Mouse (Mus musculus): ENCODE measurements at regions not wholly inside any gene's neighbourhood (a gene's known extent, or its start where the extent isn't known, plus 50 kb on each side); places are given as distances from the start of the nearest gene placed in this dataset.

DNA sequence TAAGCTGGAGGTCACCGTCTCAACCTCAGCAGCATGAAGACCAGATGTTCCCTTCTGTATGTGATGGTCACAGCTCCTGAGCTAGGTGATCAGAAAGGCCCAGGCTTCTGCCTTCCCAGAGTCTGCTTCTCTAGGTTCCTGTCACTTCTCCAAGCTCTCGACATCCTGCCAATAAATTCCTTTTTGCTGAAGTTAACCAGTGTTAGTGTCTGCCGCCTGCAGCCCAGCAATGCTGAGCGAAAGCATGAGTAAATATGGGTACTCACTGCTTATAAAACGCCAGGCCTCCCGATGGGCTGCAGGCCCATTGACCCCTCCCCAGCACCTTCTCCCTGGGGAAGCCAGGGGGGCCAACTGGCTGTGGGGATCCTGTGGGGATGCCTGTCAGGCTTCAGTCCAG, 229.4 kb upstream of the Zmiz1 start:
- H3K9me3 ChIP-seq (replicated peaks; ENCODE audit: control insufficient read depth, low read length): no peaks in the 10 kb centered on the region
- no peaks in the 10 kb centered on the region for H3K27me3 ChIP-seq (ENCODE audit: control insufficient read depth, insufficient read depth, low read length)
- no peak overlapping the region for H3K4me3 ChIP-seq (ENCODE audit: low read length)
- H3K4me2 ChIP-seq (ENCODE audit: low read depth, low read length): no peak overlapping the region
- peak overlapping the region; percentile 30; the same call in 1 of the 2 replicates for H3K27ac ChIP-seq (ENCODE audit: low read length)
- no peaks in the 10 kb centered on the region for H3K36me3 ChIP-seq (ENCODE audit: control insufficient read depth, insufficient read depth)
- WGBS: 34% methylated on average over 6 of the region's 6 CpGs
- no peak for ATAC-seq (replicated peaks; ENCODE audit: extremely low read depth, insufficient read depth, low FRiP score)
- peaks cover 18% of the 10 kb centered on the region for H3K4me1 ChIP-seq (ENCODE audit: control insufficient read depth, insufficient read depth, low read length)
- no peak overlapping the region for H3K9ac ChIP-seq (ENCODE audit: low read length)

DNA sequence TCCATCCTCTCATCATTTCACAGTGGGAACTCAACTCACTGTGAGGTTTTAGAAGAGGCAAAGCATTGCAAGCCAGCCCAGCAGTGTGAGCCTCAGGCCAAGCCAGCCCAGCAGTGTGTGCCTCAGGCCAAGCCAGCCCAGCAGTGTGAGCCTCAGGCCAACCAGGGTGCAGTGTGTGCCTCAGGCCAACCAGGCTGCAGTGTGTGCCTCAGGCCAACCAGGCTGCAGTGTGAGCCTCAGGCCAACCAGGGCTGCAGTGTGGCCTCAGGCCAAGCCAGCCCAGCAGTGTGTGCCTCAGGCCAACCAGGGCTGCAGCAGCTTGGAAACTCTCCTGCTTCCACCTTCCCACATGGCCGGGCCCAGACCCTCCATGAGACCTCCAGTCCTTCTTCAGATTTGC, 227.1 kb upstream of the Zmiz1 start:
- H3K4me1 ChIP-seq (ENCODE audit: control insufficient read depth, insufficient read depth, low read length): peaks cover 9% of the 10 kb centered on the region
- peak; percentile 85 for ATAC-seq (replicated peaks; ENCODE audit: extremely low read depth, insufficient read depth, low FRiP score)
- WGBS: 31% methylated on average over 1 of the region's 1 CpGs
- no peak overlapping the region for H3K27ac ChIP-seq (ENCODE audit: low read length)
- H3K4me2 ChIP-seq (ENCODE audit: low read depth, low read length): no peak overlapping the region
- no peaks in the 10 kb centered on the region for H3K36me3 ChIP-seq (ENCODE audit: control insufficient read depth, insufficient read depth)
- no peaks in the 10 kb centered on the region for H3K27me3 ChIP-seq (ENCODE audit: control insufficient read depth, insufficient read depth, low read length)
- no peak overlapping the region for H3K4me3 ChIP-seq (ENCODE audit: low read length)
- H3K9ac ChIP-seq (ENCODE audit: low read length): no peak overlapping the region
- H3K9me3 ChIP-seq (replicated peaks; ENCODE audit: control insufficient read depth, low read length): no peaks in the 10 kb centered on the region

DNA sequence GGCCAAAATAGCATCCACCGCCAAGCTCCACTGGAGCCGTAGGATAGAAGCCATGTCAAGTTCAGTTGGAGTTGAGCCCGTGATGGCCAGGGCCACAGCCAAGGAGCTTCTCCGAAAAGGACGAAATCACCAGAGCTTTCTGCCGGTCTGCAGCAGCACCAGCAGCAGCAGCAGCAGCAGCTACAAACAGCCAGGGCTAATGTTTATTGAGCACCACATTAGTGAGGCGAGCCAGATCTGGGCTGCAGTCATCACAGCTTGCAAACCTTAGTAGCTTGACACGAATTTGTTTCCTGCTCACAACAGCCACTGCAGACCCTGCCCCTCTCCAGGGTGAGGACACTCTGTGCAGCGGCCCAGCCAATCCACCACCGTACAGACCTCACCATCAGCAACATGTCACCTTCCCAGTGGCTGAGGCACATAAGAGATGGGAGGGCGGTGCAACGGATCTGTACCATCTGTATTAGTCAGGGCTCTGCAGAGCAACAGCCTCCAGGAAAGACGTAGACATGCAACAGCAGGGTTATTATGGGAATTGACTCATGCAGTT, 222.5 kb upstream of the Zmiz1 start:
- H3K27ac ChIP-seq (ENCODE audit: low read length): no peak overlapping the region

DNA sequence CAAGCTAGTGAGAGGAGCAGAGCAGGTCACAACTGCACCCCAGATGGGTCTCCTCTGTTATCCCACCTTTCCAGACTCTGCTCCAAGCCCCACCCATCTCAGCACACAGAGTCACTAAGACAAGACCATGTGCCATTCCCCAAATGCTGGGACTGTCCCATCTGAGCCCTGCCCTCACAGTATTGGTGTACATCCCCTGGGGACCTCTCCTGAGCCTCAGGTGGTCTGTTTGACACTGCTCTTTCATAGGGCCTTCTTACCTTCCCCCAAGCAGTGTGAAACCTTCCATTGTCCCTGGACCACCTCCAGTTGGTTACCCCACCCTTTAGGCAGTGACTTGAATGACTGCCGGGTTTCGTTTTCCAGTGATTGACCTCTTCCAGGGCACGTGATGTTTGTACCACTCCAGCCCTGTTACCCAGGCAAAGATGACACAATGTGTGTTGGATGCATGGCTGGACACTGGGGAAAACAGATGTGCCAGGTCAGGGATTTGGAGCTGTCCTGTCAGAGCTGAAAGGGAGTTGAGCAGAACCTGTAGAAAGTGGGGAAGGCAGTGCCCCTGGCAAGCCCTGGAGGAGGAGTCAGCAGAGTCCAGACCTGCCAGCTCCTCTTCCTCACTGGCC, 219.5 kb upstream of the Zmiz1 start:
- WGBS: 67% methylated on average over 3 of the region's 3 CpGs
- H3K9ac ChIP-seq (ENCODE audit: low read length): no peak overlapping the region
- H3K4me3 ChIP-seq (ENCODE audit: low read length): no peak overlapping the region
- no peak overlapping the region for H3K27ac ChIP-seq (ENCODE audit: low read length)
- H3K9me3 ChIP-seq (replicated peaks; ENCODE audit: control insufficient read depth, low read length): no peaks in the 10 kb centered on the region
- no peaks in the 10 kb centered on the region for H3K27me3 ChIP-seq (ENCODE audit: control insufficient read depth, insufficient read depth, low read length)
- no peak overlapping the region for H3K4me2 ChIP-seq (ENCODE audit: low read depth, low read length)
- peaks cover 10% of the 10 kb centered on the region for H3K4me1 ChIP-seq (ENCODE audit: control insufficient read depth, insufficient read depth, low read length)
- no peak for ATAC-seq (replicated peaks; ENCODE audit: extremely low read depth, insufficient read depth, low FRiP score)
- H3K36me3 ChIP-seq (ENCODE audit: control insufficient read depth, insufficient read depth): no peaks in the 10 kb centered on the region

More for the DNA sequence above, 222.5 kb upstream of the Zmiz1 start:
- H3K4me3 ChIP-seq (ENCODE audit: low read length): no peak overlapping the region
- no peak overlapping the region for H3K9ac ChIP-seq (ENCODE audit: low read length)
- H3K4me1 ChIP-seq (ENCODE audit: control insufficient read depth, insufficient read depth, low read length): no peaks in the 10 kb centered on the region
- no peaks in the 10 kb centered on the region for H3K9me3 ChIP-seq (replicated peaks; ENCODE audit: control insufficient read depth, low read length)
- H3K4me2 ChIP-seq (ENCODE audit: low read depth, low read length): no peak overlapping the region
- 68% methylated on average over 13 of the region's 13 CpGs for WGBS
- H3K36me3 ChIP-seq (ENCODE audit: control insufficient read depth, insufficient read depth): no peaks in the 10 kb centered on the region
- no peaks in the 10 kb centered on the region for H3K27me3 ChIP-seq (ENCODE audit: control insufficient read depth, insufficient read depth, low read length)
- no peak for ATAC-seq (replicated peaks; ENCODE audit: extremely low read depth, insufficient read depth, low FRiP score)

DNA sequence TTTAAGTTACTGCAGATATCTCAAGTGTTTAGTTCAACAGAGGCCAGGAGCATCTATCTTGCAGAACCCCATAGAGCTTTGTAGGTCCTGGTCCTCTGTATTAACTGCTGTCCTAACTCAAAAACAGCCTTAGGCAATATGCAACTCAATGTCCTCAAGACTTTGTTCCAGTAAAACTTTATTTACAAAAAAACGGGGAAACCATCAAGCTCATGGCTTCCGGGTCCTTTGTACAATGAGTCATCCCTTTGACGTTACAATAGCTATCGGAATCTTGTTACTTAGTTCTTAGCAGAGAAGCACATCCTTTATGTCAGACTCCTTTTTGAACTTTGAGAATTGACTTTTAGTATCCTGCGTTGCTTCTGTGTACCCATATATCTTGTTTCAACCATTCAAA, 216.2 kb upstream of the Zmiz1 start:
- no peak overlapping the region for H3K4me2 ChIP-seq (ENCODE audit: low read depth, low read length)
- no peak overlapping the region for H3K9ac ChIP-seq (ENCODE audit: low read length)
- peaks cover 10% of the 10 kb centered on the region for H3K4me1 ChIP-seq (ENCODE audit: control insufficient read depth, insufficient read depth, low read length)
- no peak overlapping the region for H3K4me3 ChIP-seq (ENCODE audit: low read length)
- WGBS: 68% methylated on average over 5 of the region's 5 CpGs
- H3K9me3 ChIP-seq (replicated peaks; ENCODE audit: control insufficient read depth, low read length): no peaks in the 10 kb centered on the region
- H3K27me3 ChIP-seq (ENCODE audit: control insufficient read depth, insufficient read depth, low read length): no peaks in the 10 kb centered on the region
- ATAC-seq (replicated peaks; ENCODE audit: extremely low read depth, insufficient read depth, low FRiP score): no peak
- no peak overlapping the region for H3K27ac ChIP-seq (ENCODE audit: low read length)
- H3K36me3 ChIP-seq (ENCODE audit: control insufficient read depth, insufficient read depth): no peaks in the 10 kb centered on the region

DNA sequence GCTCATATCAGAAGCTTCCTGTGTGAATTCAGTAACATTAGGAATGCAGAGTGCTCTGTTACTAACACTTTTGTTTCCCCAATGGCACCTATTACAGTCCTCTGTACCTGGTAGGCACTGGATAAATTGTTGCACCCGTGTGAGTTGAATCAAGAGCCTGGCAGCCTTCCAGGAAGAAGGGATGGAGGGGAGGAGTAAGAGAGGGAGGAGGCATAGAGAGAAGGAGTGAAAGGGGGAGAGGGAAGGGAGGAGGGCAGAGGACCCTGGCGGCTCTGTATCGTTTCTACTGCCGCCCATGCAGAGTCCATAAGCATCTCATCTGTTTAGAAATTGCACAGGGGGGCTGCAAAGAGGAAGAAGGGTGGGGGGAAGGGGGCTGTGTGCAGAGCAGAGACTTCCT, 215.7 kb upstream of the Zmiz1 start:
- H3K27me3 ChIP-seq (ENCODE audit: control insufficient read depth, insufficient read depth, low read length): no peaks in the 10 kb centered on the region
- no peak overlapping the region; the same call in 1 of the 2 replicates for H3K9ac ChIP-seq (ENCODE audit: low read length)
- H3K4me1 ChIP-seq (ENCODE audit: control insufficient read depth, insufficient read depth, low read length): peaks cover 10% of the 10 kb centered on the region
- H3K9me3 ChIP-seq (replicated peaks; ENCODE audit: control insufficient read depth, low read length): no peaks in the 10 kb centered on the region
- no peak overlapping the region for H3K4me3 ChIP-seq (ENCODE audit: low read length)
- no peak overlapping the region for H3K27ac ChIP-seq (ENCODE audit: low read length)
- WGBS: 9% methylated on average over 4 of the region's 4 CpGs
- no peaks in the 10 kb centered on the region for H3K36me3 ChIP-seq (ENCODE audit: control insufficient read depth, insufficient read depth)
- ATAC-seq (replicated peaks; ENCODE audit: extremely low read depth, insufficient read depth, low FRiP score): no peak
- no peak overlapping the region for H3K4me2 ChIP-seq (ENCODE audit: low read depth, low read length)

DNA sequence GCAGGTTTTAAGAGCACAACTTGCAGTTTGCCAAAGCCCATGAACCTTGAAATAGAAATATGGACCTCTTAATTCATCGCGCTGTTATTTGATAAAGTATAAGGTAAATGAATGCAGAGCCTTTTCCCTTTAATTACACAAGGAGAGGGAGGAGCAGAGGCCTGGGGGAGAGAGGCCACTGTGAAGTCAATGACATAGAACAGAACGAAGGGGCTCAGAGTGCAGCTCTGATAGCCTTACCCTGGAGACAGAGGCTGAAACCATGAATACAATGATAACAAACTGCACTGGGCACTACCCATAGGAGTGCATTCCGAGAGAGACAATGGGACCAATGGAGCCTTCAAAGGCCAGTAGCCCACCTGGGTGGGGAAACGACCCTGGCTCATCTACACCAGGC, 215.3 kb upstream of the Zmiz1 start:
- no peak for ATAC-seq (replicated peaks; ENCODE audit: extremely low read depth, insufficient read depth, low FRiP score)
- Histone ChIP-seq H3K4me3 (ENCODE audit: low read length) (no peak overlapping the region), H3K27me3 (ENCODE audit: control insufficient read depth, insufficient read depth, low read length) (no peaks in the 10 kb centered on the region), H3K9me3 (replicated peaks; ENCODE audit: control insufficient read depth, low read length) (no peaks in the 10 kb centered on the region), H3K4me1 (ENCODE audit: control insufficient read depth, insufficient read depth, low read length) (peaks cover 10% of the 10 kb centered on the region), H3K36me3 (ENCODE audit: control insufficient read depth, insufficient read depth) (no peaks in the 10 kb centered on the region), H3K27ac (ENCODE audit: low read length) (no peak overlapping the region), H3K9ac (ENCODE audit: low read length) (no peak overlapping the region), H3K4me2 (ENCODE audit: low read depth, low read length) (no peak overlapping the region)
- 45% methylated on average over 5 of the region's 5 CpGs for WGBS

DNA sequence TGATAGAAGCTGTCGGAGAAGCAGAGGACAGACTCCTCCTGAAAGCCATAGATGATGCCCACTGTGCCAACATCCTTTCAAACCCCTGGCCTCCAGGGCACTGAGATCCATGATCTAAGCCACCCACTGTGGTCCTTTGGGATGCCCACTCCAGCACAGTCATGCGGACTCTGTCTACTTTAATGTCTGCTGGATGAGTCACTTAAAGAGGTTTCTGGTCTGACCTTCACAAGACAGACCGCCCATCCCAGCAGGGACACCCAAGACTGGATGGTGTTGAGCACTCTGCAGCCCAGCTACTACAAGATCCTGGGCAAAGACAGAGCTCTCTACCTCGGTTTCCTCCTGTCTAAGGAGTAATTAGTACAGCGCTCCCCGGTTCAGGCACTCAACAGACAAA, 214.1 kb upstream of the Zmiz1 start:
- no peak for ATAC-seq (replicated peaks; ENCODE audit: extremely low read depth, insufficient read depth, low FRiP score)
- Histone ChIP-seq H3K9me3 (replicated peaks; ENCODE audit: control insufficient read depth, low read length) (no peaks in the 10 kb centered on the region), H3K36me3 (ENCODE audit: control insufficient read depth, insufficient read depth) (no peaks in the 10 kb centered on the region), H3K27me3 (ENCODE audit: control insufficient read depth, insufficient read depth, low read length) (no peaks in the 10 kb centered on the region), H3K4me1 (ENCODE audit: control insufficient read depth, insufficient read depth, low read length) (peaks cover 10% of the 10 kb centered on the region), H3K4me2 (ENCODE audit: low read depth, low read length) (no peak overlapping the region), H3K4me3 (ENCODE audit: low read length) (no peak overlapping the region), H3K27ac (ENCODE audit: low read length) (no peak overlapping the region), H3K9ac (ENCODE audit: low read length) (no peak overlapping the region)
- 92% methylated on average over 6 of the region's 6 CpGs for WGBS

DNA sequence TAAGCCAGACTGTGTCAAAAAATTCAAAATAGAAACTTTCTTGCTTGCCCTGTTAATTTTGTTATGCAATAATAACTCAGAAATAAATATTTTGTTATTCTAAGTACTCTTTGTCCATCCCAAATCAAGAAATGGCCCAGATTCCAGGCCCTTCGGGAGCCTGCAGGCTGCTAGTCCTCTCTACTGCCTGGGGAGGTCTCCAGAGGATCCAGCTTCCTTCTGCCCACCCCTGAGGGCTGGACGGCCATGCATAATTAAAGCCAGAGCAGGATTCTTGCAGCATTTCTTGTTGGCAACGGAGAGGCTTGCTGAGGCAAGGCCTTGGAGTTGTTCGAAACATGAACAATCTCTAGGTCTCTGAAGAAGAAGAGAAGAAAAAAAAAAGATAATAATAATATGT, 213.3 kb upstream of the Zmiz1 start:
- Histone ChIP-seq H3K27ac (ENCODE audit: low read length) (no peak overlapping the region), H3K27me3 (ENCODE audit: control insufficient read depth, insufficient read depth, low read length) (no peaks in the 10 kb centered on the region), H3K4me1 (ENCODE audit: control insufficient read depth, insufficient read depth, low read length) (peaks cover 10% of the 10 kb centered on the region), H3K4me2 (ENCODE audit: low read depth, low read length) (no peak overlapping the region), H3K9ac (ENCODE audit: low read length) (no peak overlapping the region), H3K9me3 (replicated peaks; ENCODE audit: control insufficient read depth, low read length) (no peaks in the 10 kb centered on the region), H3K36me3 (ENCODE audit: control insufficient read depth, insufficient read depth) (no peaks in the 10 kb centered on the region), H3K4me3 (ENCODE audit: low read length) (no peak overlapping the region)
- no peak for ATAC-seq (replicated peaks; ENCODE audit: extremely low read depth, insufficient read depth, low FRiP score)
- 66% methylated on average over 4 of the region's 4 CpGs for WGBS

Measured in heart, embryonic 16.5 days (tissue).